Mouse (Mus musculus): ENCODE data around the gene Tspan6. TPM values are rescaled to one million over a fixed set of nuclear protein-coding genes. Genes with fewer than 3 reads are reported as not detected.
A peak's percentile ranks its signal among the peaks of the same experiment; 100 is the strongest.

Tspan6 gene
- polyA plus RNA-seq, 1 experiment from 2014 or later = 277 TPM

- no peak overlapping the region for H3K4me3 ChIP-seq (ENCODE audit: low read depth, low read length)
- 39% methylated on average over 10 of the region's 10 CpGs for WGBS
- no peak overlapping the region for H3K27ac ChIP-seq (ENCODE audit: low read depth, low read length)
- no peaks in the 10 kb centered on the region for H3K36me3 ChIP-seq (ENCODE audit: control insufficient read depth, insufficient read depth, low read length)
- peak; percentile 10 for DNase-seq (ENCODE audit: low spot score)
- no peaks in the 10 kb centered on the region for H3K27me3 ChIP-seq (replicated peaks; ENCODE audit: control insufficient read depth, insufficient read depth, low read length)
- no peaks in the 10 kb centered on the region for H3K4me1 ChIP-seq (ENCODE audit: control insufficient read depth, insufficient read depth, low read length)
- no peak overlapping the region for H3K9ac ChIP-seq (ENCODE audit: low read length)
- H3K4me2 ChIP-seq (ENCODE audit: low read length) = no peak overlapping the region
- no peak for ATAC-seq
- no peaks in the 10 kb centered on the region for H3K9me3 ChIP-seq (replicated peaks; ENCODE audit: control insufficient read depth, low read length)
Measured at GRCm38 (mm10) chrX:133911397-133912103, 13.3 kb upstream of the Tspan6 start.

DNA sequence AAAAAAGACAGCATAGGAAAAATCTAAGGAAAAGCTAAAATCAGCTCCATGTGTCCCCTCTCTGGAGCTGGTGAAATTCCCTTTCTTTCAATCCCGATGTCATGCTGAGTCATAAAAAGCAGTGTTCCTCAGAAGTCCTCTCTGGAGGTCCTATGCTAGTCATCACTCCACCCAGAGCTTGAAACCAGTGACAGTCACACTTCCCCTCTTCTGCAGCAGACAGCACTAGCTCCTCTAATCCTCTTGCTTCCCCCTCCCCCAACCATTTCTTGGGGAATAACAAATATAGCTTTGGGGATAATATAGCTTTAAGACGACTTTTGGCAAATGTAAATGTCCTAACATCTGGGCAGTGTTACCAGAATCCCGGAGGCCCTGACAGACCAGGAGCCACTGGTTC is 10.0 kb upstream of the Tspan6 start, which contains the start of gene Srpx2:
Gene Srpx2 (plus strand): TSS at position 166 of the 400 bp plus-strand sequence.
- Histone ChIP-seq H3K9me3 (replicated peaks; ENCODE audit: control insufficient read depth, low read length) (no peaks in the 10 kb centered on the region), H3K4me1 (ENCODE audit: control insufficient read depth, insufficient read depth, low read length) (no peaks in the 10 kb centered on the region), H3K9ac (ENCODE audit: low read length) (no peak within 1 kb of the TSS), H3K4me2 (ENCODE audit: low read length) (no peak within 1 kb of the TSS), H3K27me3 (replicated peaks; ENCODE audit: control insufficient read depth, insufficient read depth, low read length) (no peaks in the 10 kb centered on the region), H3K27ac (ENCODE audit: low read depth, low read length) (no peak within 1 kb of the TSS), H3K4me3 (ENCODE audit: low read depth, low read length) (no peak within 1 kb of the TSS), H3K36me3 (ENCODE audit: control insufficient read depth, insufficient read depth, low read length) (no peaks in the 10 kb centered on the region)
- DNase-seq (ENCODE audit: low spot score) (no peak), ATAC-seq (no peak)
- WGBS = 58% methylated on average over 3 of the region's 3 CpGs

DNA sequence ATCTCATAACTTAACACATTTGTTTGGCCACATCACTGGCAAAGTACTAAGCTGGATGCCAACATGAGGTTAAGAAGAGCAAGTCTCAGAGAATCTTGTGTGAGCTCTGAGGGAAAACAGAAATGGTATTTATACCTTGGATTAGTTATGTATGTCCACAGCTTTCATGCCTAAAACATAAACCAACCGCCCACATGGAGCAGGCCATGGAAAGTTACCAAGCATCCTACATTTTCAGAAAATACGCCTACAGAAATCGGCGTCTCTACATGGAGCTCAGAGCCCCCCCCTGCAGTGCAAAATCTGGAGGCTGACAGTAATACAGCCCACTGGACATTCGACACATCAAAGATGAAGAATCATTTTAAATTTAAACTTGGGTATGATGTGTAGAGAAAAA is 10.1 kb downstream of the Tspan6 start:
- no peak overlapping the region for H3K27ac ChIP-seq (ENCODE audit: low read depth, low read length)
- H3K4me3 ChIP-seq (ENCODE audit: low read depth, low read length) = no peak overlapping the region
- H3K36me3 ChIP-seq (ENCODE audit: control insufficient read depth, insufficient read depth, low read length) = peaks cover 14% of the 10 kb centered on the region
- no peaks in the 10 kb centered on the region for H3K27me3 ChIP-seq (replicated peaks; ENCODE audit: control insufficient read depth, insufficient read depth, low read length)
- WGBS = 88% methylated on average over 5 of the region's 5 CpGs
- no peak overlapping the region for H3K4me2 ChIP-seq (ENCODE audit: low read length)
- no peaks in the 10 kb centered on the region for H3K9me3 ChIP-seq (replicated peaks; ENCODE audit: control insufficient read depth, low read length)
- ATAC-seq (no peak), DNase-seq (ENCODE audit: low spot score) (no peak)
- H3K4me1 ChIP-seq (ENCODE audit: control insufficient read depth, insufficient read depth, low read length) = no peaks in the 10 kb centered on the region
- no peak overlapping the region for H3K9ac ChIP-seq (ENCODE audit: low read length)

GRCm38 (mm10) chrX:133887308-133887707 is 10.9 kb downstream of the Tspan6 start:
- WGBS = 93% methylated on average over 3 of the region's 3 CpGs
- H3K9ac ChIP-seq (ENCODE audit: low read length) = no peak overlapping the region
- no peak overlapping the region for H3K27ac ChIP-seq (ENCODE audit: low read depth, low read length)
- H3K4me1 ChIP-seq (ENCODE audit: control insufficient read depth, insufficient read depth, low read length) = no peaks in the 10 kb centered on the region
- no peak for DNase-seq (ENCODE audit: low spot score)
- H3K9me3 ChIP-seq (replicated peaks; ENCODE audit: control insufficient read depth, low read length) = no peaks in the 10 kb centered on the region
- H3K4me2 ChIP-seq (ENCODE audit: low read length) = no peak overlapping the region
- no peaks in the 10 kb centered on the region for H3K27me3 ChIP-seq (replicated peaks; ENCODE audit: control insufficient read depth, insufficient read depth, low read length)
- H3K4me3 ChIP-seq (ENCODE audit: low read depth, low read length) = no peak overlapping the region
- H3K36me3 ChIP-seq (ENCODE audit: control insufficient read depth, insufficient read depth, low read length) = peaks cover 10% of the 10 kb centered on the region
- no peak for ATAC-seq

DNA sequence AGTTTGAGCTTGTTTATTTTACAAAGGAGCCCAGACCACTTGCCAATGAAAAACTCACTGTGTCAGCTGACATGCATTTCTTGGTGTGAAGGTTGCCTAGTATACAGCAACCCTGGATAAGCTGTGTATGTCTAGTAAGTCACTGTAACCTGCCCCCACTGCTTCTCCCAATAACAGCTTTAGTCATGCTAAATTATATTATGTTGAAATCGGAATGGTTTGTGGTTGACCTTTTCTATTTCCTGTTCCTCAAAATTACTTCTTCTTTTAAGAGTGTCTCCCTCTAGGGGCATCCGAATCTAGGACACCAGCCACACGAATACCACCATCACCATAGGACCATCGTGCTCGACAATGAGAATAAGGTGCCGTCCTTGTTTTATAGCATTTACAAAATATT is 28.5 kb downstream of the Tspan6 start:
- Histone ChIP-seq H3K9ac (ENCODE audit: low read length) (no peak overlapping the region), H3K4me3 (ENCODE audit: low read depth, low read length) (no peak overlapping the region), H3K4me2 (ENCODE audit: low read length) (no peak overlapping the region), H3K36me3 (ENCODE audit: control insufficient read depth, insufficient read depth, low read length) (no peaks in the 10 kb centered on the region), H3K27me3 (replicated peaks; ENCODE audit: control insufficient read depth, insufficient read depth, low read length) (no peaks in the 10 kb centered on the region), H3K27ac (ENCODE audit: low read depth, low read length) (no peak overlapping the region), H3K9me3 (replicated peaks; ENCODE audit: control insufficient read depth, low read length) (no peaks in the 10 kb centered on the region), H3K4me1 (ENCODE audit: control insufficient read depth, insufficient read depth, low read length) (no peaks in the 10 kb centered on the region)
- WGBS = 93% methylated on average over 6 of the region's 6 CpGs
- no peak for ATAC-seq
- no peak for DNase-seq (ENCODE audit: low spot score)

- no peaks in the 10 kb centered on the region for H3K36me3 ChIP-seq (ENCODE audit: control insufficient read depth, insufficient read depth, low read length)
- H3K4me3 ChIP-seq (ENCODE audit: low read depth, low read length) = no peak overlapping the region
- no peaks in the 10 kb centered on the region for H3K27me3 ChIP-seq (replicated peaks; ENCODE audit: control insufficient read depth, insufficient read depth, low read length)
- no peak for ATAC-seq
- 95% methylated on average over 4 of the region's 4 CpGs for WGBS
- no peak overlapping the region for H3K9ac ChIP-seq (ENCODE audit: low read length)
- H3K9me3 ChIP-seq (replicated peaks; ENCODE audit: control insufficient read depth, low read length) = no peaks in the 10 kb centered on the region
- DNase-seq (ENCODE audit: low spot score) = no peak
- no peak overlapping the region for H3K4me2 ChIP-seq (ENCODE audit: low read length)
- H3K4me1 ChIP-seq (ENCODE audit: control insufficient read depth, insufficient read depth, low read length) = no peaks in the 10 kb centered on the region
- H3K27ac ChIP-seq (ENCODE audit: low read depth, low read length) = no peak overlapping the region
Measured at GRCm38 (mm10) chrX:133853637-133854036, 44.6 kb downstream of the Tspan6 start.

- Histone ChIP-seq H3K27ac (ENCODE audit: low read depth, low read length) (no peak within 1 kb of the TSS), H3K9ac (ENCODE audit: low read length) (no peak within 1 kb of the TSS), H3K9me3 (replicated peaks; ENCODE audit: control insufficient read depth, low read length) (no peaks in the 10 kb centered on the region), H3K4me3 (ENCODE audit: low read depth, low read length) (no peak within 1 kb of the TSS), H3K4me2 (ENCODE audit: low read length) (no peak within 1 kb of the TSS), H3K4me1 (ENCODE audit: control insufficient read depth, insufficient read depth, low read length) (no peaks in the 10 kb centered on the region), H3K27me3 (replicated peaks; ENCODE audit: control insufficient read depth, insufficient read depth, low read length) (no peaks in the 10 kb centered on the region), H3K36me3 (ENCODE audit: control insufficient read depth, insufficient read depth, low read length) (no peaks in the 10 kb centered on the region)
- ATAC-seq = no peak
- WGBS = 87% methylated on average over 5 of the region's 5 CpGs
- DNase-seq (ENCODE audit: low spot score) = no peak
Measured at GRCm38 (mm10) chrX:133850680-133851079, 47.5 kb downstream of the Tspan6 start, which contains the start of gene Tnmd. Gene Tnmd, plus strand, starts transcription at chrX:133850980.

Other genes starting within 250 kb of the Tspan6 start
- 12.4 and 14.6 TPM in 2 replicates for gene Pcdh19, start 209.4 kb downstream of the Tspan6 start, polyA plus RNA-seq (2014; fragmentation: Nextera tagmentation; extraction: Ambion mirVana)
- 0.20 and 0.32 TPM in 2 replicates for gene Tnmd, start 47.4 kb downstream of the Tspan6 start, polyA plus RNA-seq (2014; fragmentation: Nextera tagmentation; extraction: Ambion mirVana)
- 0.91 TPM in 2 replicates for gene Srpx2, start 10.0 kb upstream of the Tspan6 start, polyA plus RNA-seq (2014; fragmentation: Nextera tagmentation; extraction: Ambion mirVana)
- 0.53 and 0.58 TPM in 2 replicates for gene Sytl4, start 83.4 kb upstream of the Tspan6 start, polyA plus RNA-seq (2014; fragmentation: Nextera tagmentation; extraction: Ambion mirVana)
- gene Cstf2, start 160.8 kb upstream of the Tspan6 start, polyA plus RNA-seq (2014; fragmentation: Nextera tagmentation; extraction: Ambion mirVana) = 62.5 and 74.9 TPM in 2 replicates

Data from forebrain, embryonic 14.5 days (tissue).